Mouse (Mus musculus): Measurements from ENCODE around the gene Aars2. TPM values are rescaled to one million over a fixed set of nuclear protein-coding genes. Genes with fewer than 3 reads are reported as not detected.

Aars2 gene
- polyA plus RNA-seq, 1 experiment from 2014 or later, result 28.7 TPM

DNA sequence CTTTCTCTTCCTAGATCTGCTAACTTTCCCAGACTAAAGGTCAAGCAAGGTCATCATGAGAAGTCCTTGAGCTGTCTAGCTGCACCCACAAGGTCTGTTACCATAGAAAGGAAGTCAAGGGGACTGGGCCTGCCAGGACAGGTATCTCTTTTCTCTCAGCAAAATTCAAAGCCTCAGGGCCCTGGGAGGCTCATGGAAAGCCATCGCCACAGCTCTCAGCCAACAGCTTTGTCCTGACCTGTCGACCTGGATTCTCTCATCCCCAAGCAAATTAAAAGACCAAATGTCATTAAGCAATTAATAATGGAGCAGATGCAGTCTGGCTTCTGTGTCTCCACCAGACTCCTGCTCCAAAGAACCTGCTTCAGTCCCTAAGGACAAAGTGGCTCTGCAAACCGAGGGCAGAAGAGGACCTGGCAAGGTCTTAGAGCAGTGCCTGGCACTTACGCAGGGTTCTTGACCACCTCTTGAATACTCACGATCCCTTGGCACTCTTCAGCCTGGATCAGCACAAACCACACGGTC is 638 bp upstream of the Aars2 start:
- Histone ChIP-seq H3K4me1 (peaks cover 23% of the 10 kb centered on the region), H3K36me3 (peaks cover 26% of the 10 kb centered on the region), H3K4me3 (peak overlapping the region; percentile 79; the same call in 1 of the 2 replicates), H3K9me3 (no peaks in the 10 kb centered on the region), H3K27ac (peak overlapping the region; percentile 96), H3K27me3 (ENCODE audit: insufficient read depth, poor library complexity, severe bottlenecking) (no peaks in the 10 kb centered on the region)
- WGBS, result 69% methylated on average over 6 of the region's 6 CpGs
- DNase-seq (ENCODE audit: low spot score), result no peak

DNA sequence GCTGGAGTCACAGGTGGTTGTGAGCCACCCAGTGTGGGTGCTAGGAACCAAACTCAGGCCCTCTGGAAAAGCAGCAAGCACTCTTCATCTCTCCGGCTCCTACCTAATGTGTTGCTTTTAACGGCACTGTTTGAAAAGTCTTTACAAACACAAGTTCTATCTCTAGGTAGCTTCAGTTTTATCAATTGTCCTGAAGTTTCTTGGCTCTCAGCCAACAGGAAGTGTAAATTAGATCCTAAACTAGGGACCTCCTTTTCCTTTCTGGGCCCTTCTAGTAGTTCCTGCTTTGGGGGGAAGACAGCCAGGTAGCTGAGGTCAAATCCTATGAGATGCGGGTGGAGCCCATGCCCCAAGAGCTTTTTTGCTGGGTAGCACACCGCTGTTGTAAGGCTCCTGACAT is 4.2 kb downstream of the Aars2 start:
- H3K27ac ChIP-seq, result no peak overlapping the region
- 88% methylated on average over 4 of the region's 4 CpGs for WGBS
- H3K4me3 ChIP-seq, result no peak overlapping the region
- peaks cover 21% of the 10 kb centered on the region for H3K4me1 ChIP-seq
- no peaks in the 10 kb centered on the region for H3K9me3 ChIP-seq
- peaks cover 37% of the 10 kb centered on the region for H3K36me3 ChIP-seq
- H3K27me3 ChIP-seq (ENCODE audit: insufficient read depth, poor library complexity, severe bottlenecking), result no peaks in the 10 kb centered on the region
- DNase-seq (ENCODE audit: low spot score), result no peak

DNA sequence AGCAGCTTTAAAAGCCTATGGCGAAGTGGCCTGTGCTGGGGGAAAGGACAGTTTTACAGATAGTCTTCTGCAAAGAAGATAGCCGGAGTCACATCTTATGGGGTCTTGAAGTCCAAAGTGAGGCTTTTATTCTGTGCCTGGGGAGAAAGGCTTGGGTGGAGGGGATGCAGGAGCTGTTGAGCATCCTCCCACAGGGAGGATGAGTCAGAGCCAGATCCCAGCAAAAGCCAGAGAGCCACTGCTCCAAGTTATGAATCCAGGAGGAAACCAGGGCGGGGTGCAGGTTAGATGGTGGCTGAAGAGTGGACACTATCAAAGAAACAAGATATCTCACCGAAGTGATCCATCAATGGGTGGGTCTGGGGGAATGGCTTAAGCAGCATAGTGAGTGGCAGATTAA is 5.1 kb downstream of the Aars2 start:
- Histone ChIP-seq H3K27me3 (ENCODE audit: insufficient read depth, poor library complexity, severe bottlenecking) (no peaks in the 10 kb centered on the region), H3K4me1 (peaks cover 29% of the 10 kb centered on the region), H3K27ac (no peak overlapping the region), H3K4me3 (no peak overlapping the region), H3K9me3 (no peaks in the 10 kb centered on the region), H3K36me3 (peaks cover 39% of the 10 kb centered on the region)
- DNase-seq (ENCODE audit: low spot score), result no peak
- WGBS, result 90% methylated on average over 4 of the region's 4 CpGs

DNA sequence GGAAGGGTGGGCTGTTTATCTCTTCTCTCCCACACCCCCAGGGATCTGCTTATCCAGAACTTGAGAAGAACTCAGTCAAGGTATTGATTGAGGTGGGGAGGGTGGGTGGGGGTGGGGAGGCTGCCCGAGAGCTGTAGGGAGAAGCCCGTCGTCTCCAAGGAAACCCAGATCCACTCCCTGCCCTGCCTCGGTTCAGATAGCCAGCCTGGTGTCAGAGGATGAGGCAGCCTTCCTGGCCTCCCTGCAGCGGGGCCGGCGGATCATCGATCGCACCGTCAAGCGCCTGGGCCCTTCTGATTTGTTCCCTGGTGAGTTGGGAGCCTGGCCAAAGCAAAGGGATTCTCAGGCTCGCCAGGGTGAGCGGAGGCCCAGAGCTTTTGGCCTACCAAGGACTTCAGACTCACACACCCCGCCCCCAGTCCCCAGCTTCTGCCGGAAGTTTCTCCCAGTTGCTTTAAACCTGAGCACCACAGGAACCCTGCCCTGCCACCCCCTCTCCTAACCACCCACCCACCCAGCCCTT is 8.6 kb downstream of the Aars2 start:
- no peak overlapping the region for H3K4me3 ChIP-seq
- no peak for DNase-seq (ENCODE audit: low spot score)
- no peaks in the 10 kb centered on the region for H3K27me3 ChIP-seq (ENCODE audit: insufficient read depth, poor library complexity, severe bottlenecking)
- H3K36me3 ChIP-seq, result peaks cover 53% of the 10 kb centered on the region
- 31% methylated on average over 15 of the region's 15 CpGs for WGBS
- H3K9me3 ChIP-seq, result no peaks in the 10 kb centered on the region
- no peak overlapping the region for H3K27ac ChIP-seq
- H3K4me1 ChIP-seq, result peaks cover 43% of the 10 kb centered on the region

DNA sequence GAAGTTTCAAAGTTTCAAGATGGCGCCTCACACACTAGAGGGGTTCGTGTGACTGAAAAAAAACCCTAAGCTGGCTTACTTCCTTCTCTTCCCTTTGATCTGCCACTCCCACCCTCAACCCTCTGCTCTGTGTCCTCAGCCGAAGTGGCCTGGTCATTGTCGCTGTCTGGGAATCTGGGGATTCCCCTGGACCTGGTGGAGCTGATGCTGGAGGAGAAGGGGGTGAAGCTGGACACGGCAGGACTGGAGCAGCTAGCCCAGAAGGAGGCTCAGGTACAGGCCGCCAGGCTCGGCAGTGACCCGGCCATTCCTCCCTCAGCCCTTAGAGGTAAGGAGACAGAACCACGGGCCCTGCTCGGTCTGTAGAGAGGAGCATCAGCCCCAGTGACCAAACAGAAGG is 9.2 kb downstream of the Aars2 start:
- no peak overlapping the region for H3K4me3 ChIP-seq
- H3K9me3 ChIP-seq, result no peaks in the 10 kb centered on the region
- WGBS, result 79% methylated on average over 10 of the region's 10 CpGs
- no peak overlapping the region for H3K27ac ChIP-seq
- H3K27me3 ChIP-seq (ENCODE audit: insufficient read depth, poor library complexity, severe bottlenecking), result no peaks in the 10 kb centered on the region
- DNase-seq (ENCODE audit: low spot score), result no peak
- peaks cover 47% of the 10 kb centered on the region for H3K4me1 ChIP-seq
- peaks cover 53% of the 10 kb centered on the region for H3K36me3 ChIP-seq

DNA sequence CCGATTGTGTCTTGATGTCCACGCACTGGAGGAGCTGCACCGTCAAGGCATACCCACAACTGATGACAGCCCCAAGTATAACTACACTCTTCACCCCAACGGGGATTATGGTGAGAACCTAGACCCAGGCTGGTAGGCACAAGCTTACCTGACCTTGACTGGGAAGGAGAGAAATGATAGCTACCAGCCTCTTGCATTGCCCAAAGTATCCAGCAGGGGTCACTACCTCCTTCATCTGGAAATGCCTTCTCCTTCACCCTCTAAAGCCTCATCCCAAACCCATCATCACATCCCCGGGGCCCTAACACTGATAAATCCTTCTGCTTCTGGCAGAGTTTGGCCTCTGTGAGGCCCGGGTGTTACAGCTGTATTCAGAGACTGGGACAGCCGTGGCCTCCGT is 9.8 kb downstream of the Aars2 start:
- Histone ChIP-seq H3K4me3 (no peak overlapping the region), H3K36me3 (peaks cover 51% of the 10 kb centered on the region), H3K27ac (no peak overlapping the region), H3K27me3 (ENCODE audit: insufficient read depth, poor library complexity, severe bottlenecking) (no peaks in the 10 kb centered on the region), H3K4me1 (peaks cover 54% of the 10 kb centered on the region), H3K9me3 (no peaks in the 10 kb centered on the region)
- peak; percentile 90 for DNase-seq (ENCODE audit: low spot score)
- 40% methylated on average over 8 of the region's 8 CpGs for WGBS

DNA sequence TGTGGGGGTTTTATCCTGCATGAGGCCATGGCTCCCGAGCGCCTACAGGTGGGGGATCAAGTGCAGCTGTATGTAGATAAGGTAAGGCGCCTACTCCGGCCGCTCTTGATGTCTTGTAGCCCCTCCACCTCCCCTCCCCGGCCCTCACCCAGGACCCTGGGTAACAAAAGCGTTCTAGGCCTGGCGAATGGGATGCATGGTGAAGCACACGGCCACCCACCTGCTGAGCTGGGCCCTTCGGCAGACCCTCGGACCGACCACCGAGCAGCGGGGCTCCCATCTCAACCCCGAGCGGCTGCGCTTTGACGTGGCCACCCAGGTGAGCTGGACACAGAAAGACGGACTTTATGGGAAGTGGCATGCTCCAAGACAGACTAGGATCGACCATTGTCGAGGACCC is 10.5 kb downstream of the Aars2 start:
- H3K4me1 ChIP-seq, result peaks cover 58% of the 10 kb centered on the region
- no peaks in the 10 kb centered on the region for H3K27me3 ChIP-seq (ENCODE audit: insufficient read depth, poor library complexity, severe bottlenecking)
- H3K9me3 ChIP-seq, result no peaks in the 10 kb centered on the region
- no peak for DNase-seq (ENCODE audit: low spot score)
- H3K27ac ChIP-seq, result no peak overlapping the region
- 91% methylated on average over 21 of the region's 21 CpGs for WGBS
- H3K36me3 ChIP-seq, result peaks cover 50% of the 10 kb centered on the region
- no peak overlapping the region for H3K4me3 ChIP-seq

DNA sequence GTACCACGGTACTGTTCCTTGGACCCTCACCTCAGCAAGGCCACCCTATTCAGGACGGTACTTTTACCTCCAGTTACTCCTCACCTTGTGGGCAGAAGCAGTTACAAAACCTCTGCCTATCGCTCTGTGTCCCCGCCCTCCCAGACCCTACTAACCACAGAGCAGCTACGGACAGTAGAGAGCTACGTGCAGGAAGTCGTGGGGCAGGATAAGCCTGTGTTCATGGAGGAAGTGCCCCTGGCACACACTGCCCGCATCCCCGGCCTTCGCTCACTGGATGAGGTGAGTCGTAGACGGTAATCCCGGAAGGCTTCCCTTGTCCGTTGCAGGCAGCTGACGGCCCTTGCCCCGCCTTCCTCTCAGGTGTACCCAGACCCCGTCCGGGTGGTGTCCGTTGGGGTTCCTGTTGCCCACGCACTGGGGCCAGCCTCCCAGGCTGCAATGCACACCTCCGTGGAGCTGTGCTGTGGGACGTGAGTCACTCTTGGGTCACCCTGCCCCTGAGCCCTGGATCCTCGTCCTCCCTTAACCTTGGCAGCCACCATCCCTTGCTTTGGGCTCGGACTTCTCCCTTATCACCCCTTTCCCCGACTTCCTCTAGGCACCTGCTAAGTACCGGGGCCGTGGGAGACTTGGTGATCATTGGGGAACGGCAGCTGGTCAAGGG is 11.0 kb downstream of the Aars2 start:
- no peaks in the 10 kb centered on the region for H3K27me3 ChIP-seq (ENCODE audit: insufficient read depth, poor library complexity, severe bottlenecking)
- no peak overlapping the region for H3K4me3 ChIP-seq
- no peaks in the 10 kb centered on the region for H3K9me3 ChIP-seq
- DNase-seq (ENCODE audit: low spot score), result no peak
- peaks cover 63% of the 10 kb centered on the region for H3K4me1 ChIP-seq
- H3K36me3 ChIP-seq, result peaks cover 50% of the 10 kb centered on the region
- no peak overlapping the region for H3K27ac ChIP-seq
- 90% methylated on average over 28 of the region's 28 CpGs for WGBS

DNA sequence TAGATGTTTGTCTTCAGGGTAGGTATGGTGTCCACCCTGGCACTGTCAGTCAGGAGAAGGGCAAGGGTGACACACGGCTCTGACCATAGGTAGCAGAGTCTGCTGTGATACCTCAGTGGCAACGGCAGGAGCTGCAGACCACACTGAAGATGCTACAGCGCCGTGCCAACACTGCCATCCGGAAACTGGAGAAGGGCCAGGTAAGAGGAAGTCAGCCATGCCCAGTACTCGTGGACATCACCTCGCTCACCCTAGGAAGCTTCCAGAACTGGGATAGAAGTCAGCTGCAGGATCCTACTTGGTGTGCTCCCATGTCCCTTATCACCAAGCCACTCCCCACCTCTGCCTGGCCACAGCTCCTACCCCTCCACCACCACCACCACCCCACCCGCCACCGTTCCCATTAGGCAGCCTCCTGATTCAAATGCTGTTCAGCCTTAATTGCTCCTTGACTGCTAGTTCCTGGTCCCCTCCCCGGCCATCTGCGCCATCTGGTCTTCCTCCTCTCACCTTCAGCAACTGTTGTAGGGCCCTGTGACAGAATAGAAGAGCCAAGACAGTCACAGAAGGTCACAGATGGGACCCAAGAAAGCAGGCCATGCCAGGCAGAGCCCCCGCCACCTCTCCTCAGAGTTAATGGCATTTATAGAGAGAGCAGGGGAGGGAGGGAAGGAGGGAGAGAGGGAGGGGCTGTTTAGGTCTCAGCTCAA is 12.3 kb downstream of the Aars2 start:
- DNase-seq (ENCODE audit: low spot score), result no peak
- no peak overlapping the region for H3K27ac ChIP-seq
- H3K4me1 ChIP-seq, result peaks cover 73% of the 10 kb centered on the region
- 77% methylated on average over 12 of the region's 12 CpGs for WGBS
- no peak overlapping the region for H3K4me3 ChIP-seq
- H3K27me3 ChIP-seq (ENCODE audit: insufficient read depth, poor library complexity, severe bottlenecking), result peaks cover 5% of the 10 kb centered on the region; the same call in 1 of the 2 replicates
- H3K9me3 ChIP-seq, result no peaks in the 10 kb centered on the region
- H3K36me3 ChIP-seq, result peaks cover 45% of the 10 kb centered on the region

DNA sequence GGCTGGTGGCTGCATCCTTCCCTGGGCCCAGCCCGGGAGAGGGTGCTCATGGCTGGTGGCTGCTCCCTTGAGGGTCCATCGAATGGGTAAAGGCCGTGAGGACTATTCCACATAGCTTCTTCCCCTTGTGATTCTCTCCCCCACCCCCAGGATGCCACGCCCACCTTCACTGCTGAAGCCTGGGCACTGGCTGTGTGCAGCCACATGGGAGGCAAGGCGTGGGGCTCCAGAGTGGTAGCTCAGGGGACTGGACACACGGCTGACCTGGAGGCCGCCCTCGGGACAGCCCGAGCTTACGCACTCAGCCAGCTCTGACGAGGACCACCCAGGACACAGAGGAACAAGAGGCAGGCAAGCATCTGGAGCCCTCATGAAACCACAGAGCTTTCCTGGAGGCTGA is 13.5 kb downstream of the Aars2 start:
- H3K27ac ChIP-seq, result peak overlapping the region; percentile 52; the same call in 1 of the 2 replicates
- WGBS, result 80% methylated on average over 11 of the region's 11 CpGs
- H3K36me3 ChIP-seq, result peaks cover 45% of the 10 kb centered on the region
- H3K27me3 ChIP-seq (ENCODE audit: insufficient read depth, poor library complexity, severe bottlenecking), result peaks cover 18% of the 10 kb centered on the region
- DNase-seq (ENCODE audit: low spot score), result no peak
- peaks cover 67% of the 10 kb centered on the region for H3K4me1 ChIP-seq
- no peaks in the 10 kb centered on the region for H3K9me3 ChIP-seq
- no peak overlapping the region for H3K4me3 ChIP-seq

DNA sequence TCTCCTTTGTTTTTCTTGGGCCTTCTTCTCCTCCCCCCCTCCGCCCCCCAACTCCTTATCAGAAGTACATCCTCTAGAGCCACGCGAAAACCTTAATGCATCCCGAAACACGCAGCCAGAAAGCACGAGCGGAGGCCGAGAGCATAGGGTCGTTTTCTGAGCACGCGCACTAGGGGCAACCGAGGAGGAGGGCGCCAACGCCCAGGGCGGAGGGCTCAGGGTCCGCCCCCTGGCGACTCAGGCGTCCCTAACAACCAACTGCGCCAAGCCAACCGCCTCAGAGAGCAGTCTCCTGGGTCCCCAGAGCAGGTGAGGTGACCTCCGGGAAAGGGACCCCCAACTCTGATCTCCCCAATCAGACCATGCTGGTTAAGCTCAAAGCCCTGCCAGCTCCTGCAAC is 16.6 kb downstream of the Aars2 start, which contains the start of gene Tcte1:
Gene Tcte1, plus strand, starts transcription at position 172 of the 400 bp plus-strand sequence.
- H3K9me3 ChIP-seq, result no peaks in the 10 kb centered on the region
- peaks cover 55% of the 10 kb centered on the region for H3K4me1 ChIP-seq
- peaks cover 25% of the 10 kb centered on the region for H3K27me3 ChIP-seq (ENCODE audit: insufficient read depth, poor library complexity, severe bottlenecking)
- H3K36me3 ChIP-seq, result peaks cover 28% of the 10 kb centered on the region
- WGBS, result under 1% methylated on average over 21 of the region's 21 CpGs
- H3K27ac ChIP-seq, result peak within 1 kb of the TSS; percentile 83
- DNase-seq (ENCODE audit: low spot score), result no peak
- H3K4me3 ChIP-seq, result peak within 1 kb of the TSS; percentile 63

DNA sequence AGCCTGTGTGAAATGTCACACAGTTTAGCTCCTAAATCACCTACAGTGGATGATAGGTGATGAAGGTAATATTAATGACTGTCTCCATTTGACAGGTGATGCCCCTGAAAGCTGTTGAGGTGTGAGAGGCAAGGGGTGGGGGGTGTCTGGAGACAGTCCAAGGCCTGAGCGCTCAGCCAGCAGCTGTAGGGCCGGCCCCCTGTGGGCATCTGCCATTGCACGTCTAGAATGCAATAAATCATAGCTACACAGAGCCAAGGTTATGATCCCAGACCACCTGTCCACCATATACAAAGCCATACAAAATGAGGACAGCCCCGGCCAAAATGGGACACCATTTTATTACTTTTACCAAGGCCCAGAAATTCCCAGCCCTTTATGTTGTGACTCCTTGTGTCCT is 18.3 kb downstream of the Aars2 start:
- Histone ChIP-seq H3K9me3 (no peaks in the 10 kb centered on the region), H3K27ac (no peak overlapping the region), H3K27me3 (ENCODE audit: insufficient read depth, poor library complexity, severe bottlenecking) (peaks cover 33% of the 10 kb centered on the region), H3K36me3 (peaks cover 13% of the 10 kb centered on the region; the same call in 1 of the 2 replicates), H3K4me1 (peaks cover 44% of the 10 kb centered on the region), H3K4me3 (no peak overlapping the region)
- WGBS, result 64% methylated on average over 4 of the region's 4 CpGs
- no peak for DNase-seq (ENCODE audit: low spot score)

DNA sequence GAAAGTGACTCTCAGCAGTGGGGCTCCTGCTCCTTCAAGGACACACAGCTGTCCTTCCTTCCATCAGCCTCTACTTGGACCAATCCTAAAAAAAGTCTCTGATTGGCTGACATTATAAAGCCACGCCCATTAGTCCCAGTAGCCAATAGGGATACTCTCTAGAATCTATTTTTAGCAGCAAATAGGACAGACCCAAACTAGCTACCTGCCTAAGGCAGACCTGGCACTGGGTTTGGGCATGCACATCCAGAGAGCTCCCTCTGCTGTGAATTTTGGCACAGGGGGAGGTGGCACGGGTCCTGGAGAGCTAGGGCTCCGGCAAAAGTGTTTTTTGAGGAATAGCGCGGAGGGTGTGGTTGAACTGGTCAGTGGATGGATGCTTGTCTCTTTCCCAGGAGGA is 19.9 kb downstream of the Aars2 start:
- Histone ChIP-seq H3K27ac (peak overlapping the region; percentile 56), H3K36me3 (no peaks in the 10 kb centered on the region), H3K9me3 (no peaks in the 10 kb centered on the region), H3K4me3 (peak overlapping the region; percentile 31), H3K27me3 (ENCODE audit: insufficient read depth, poor library complexity, severe bottlenecking) (peaks cover 47% of the 10 kb centered on the region), H3K4me1 (peaks cover 28% of the 10 kb centered on the region)
- DNase-seq (ENCODE audit: low spot score), result no peak
- 23% methylated on average over 5 of the region's 5 CpGs for WGBS

All from heart, embryonic 10.5 days (tissue).